Mouse (Mus musculus) urinary bladder, adult 18-20 months (tissue): ENCODE data around the gene Hnrnpa1.
"Not testable (repeated sequence)": the region's sequence is repeated elsewhere in the genome, so short reads cannot be mapped to it uniquely, and the experiment has no call there.

ENCODE experiments used
- DNase-seq, 2 experiments: peaks; one replicate each; pipeline ENCODE4 v3.0.0; 2022; ENCODE audit warnings: low spot score in 2 of 2, mixed read lengths in 2 of 2

Hnrnpa1 gene

DNA sequence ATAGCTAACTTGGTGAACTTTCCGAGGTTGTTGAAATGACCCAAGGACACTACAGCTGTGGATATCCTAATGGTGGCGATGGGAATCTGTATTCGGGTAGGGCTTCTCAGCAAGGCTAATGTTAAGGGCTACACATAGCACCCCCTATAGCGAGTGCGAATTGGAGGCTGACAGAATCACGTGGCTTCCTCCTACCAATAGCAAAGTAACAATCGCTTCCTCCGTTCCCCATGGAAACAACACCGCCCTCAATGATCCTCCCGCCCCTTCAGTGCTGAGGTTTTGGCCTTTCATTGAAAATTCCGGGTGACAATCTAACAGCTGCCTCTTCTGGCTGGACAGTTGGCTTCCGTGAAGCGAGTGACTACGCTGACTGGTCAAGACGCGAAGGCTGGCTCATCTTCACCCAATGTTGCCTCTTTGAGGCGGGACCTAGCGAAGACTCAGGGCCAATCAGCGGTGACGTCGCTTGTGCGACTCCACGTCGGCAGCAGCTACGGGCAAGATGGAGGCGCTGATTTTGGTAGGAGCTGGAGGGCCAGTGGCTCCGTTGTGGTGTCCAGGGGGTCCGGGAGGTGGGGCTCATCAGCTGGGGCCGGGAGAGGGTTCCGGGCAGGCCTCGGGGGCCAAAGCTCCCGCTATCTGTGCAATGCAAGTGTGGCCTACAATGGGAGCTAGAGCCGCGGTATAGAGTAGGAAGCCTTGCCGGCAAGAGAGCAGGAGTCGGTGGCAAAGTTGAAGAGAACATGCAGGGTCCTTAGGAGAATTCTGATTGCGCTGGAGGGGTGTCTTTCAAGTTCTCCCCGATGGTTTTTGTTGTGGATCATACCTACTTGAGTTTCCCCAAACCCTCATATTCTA is 32.4 kb downstream of the Hnrnpa1 start, which contains the start of gene Copz1:
Copz1 (plus strand) TSS at position 296 of the 861 bp plus-strand sequence.
- peak; percentile 83 to 96 for DNase-seq

DNA sequence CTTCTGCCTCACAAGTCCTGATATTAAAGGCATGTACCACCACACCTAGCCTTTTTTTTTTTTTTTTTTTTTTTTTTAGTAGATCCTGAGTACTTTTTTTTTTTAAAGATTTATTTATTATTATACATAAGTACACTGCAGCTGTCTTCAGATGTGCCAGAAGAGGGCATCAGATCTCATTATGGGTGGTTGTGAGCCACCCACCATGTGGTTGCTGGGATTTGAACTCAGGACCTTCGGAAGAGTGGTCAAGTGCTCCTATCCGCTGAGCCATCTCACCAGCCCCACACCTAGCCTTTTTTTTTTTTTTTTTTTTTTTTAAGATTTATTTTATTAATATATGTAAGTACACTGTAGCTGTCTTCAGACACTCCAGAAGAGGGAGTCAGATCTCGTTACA is 35.7 kb downstream of the Hnrnpa1 start:
- not testable (repeated sequence) for DNase-seq

DNA sequence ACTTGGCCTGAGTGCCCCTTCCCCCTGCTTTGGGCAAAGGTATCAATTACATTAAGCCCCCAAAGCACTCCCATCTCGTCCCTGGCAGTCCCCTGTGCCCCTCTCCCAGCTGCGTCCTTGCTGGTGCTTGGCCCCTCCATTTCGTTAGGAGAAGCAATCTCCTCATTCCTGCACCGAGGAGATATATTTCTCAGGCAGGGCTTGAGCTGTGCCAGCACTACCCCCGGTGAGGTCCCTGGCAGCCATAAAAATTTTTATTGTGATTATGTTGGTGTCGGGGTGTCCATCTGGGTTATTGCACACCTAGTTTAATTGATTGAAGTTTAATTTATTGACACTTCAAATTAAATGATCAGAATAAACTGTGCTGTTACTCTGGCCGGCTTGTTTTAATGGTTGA is 37.7 kb downstream of the Hnrnpa1 start:
- DNase-seq, result no peak

DNA sequence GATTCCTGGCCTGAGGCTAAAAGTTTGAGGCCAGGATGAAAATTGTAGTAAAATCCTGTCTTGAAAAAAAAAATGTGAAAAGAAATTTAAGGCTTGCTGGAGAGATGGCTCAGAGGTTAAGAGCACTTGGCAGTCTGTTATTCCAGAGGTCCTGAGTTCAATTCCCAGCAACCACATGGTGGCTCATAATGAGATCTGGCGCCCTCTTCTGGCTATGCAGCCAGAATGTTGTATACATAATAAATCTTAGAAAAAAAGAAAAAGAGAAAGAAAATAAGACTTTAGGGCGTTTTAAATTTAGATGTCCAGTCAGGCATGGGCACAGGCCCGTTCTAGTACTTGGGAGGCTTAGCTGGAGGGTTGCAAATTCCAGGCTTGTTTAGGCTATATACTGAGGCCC is 39.5 kb downstream of the Hnrnpa1 start:
- DNase-seq, result no peak

DNA sequence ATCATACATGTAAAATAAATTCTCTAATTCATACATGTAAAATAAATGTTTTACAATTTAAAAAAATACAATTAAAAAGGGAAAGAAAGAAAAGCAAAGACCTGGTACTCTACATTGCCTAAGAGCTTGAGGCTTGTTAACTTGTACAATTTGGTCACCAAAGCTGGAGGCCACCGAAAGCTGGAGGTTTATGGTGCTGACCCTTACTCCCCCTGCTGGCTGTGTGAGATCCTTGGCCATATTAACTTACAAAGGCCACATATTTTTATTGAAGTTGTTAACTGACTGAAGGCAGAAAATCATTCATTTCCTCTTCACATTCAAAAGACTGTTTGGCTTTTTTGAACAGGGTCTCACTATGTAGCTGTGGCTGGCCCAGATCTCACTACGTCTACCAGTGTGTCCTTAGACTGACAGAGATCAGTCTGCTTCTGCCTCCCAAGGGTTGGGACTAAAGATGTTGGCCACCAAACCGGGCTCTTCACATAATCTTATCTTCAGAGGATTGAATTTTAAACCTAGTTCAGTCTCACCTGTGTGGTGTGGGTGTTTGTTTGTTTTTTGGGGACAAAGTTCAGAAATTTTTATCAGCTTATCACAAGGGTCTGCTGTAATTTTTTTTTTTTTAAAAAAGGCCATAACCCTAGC is 40.7 kb downstream of the Hnrnpa1 start:
- no peak for DNase-seq

DNA sequence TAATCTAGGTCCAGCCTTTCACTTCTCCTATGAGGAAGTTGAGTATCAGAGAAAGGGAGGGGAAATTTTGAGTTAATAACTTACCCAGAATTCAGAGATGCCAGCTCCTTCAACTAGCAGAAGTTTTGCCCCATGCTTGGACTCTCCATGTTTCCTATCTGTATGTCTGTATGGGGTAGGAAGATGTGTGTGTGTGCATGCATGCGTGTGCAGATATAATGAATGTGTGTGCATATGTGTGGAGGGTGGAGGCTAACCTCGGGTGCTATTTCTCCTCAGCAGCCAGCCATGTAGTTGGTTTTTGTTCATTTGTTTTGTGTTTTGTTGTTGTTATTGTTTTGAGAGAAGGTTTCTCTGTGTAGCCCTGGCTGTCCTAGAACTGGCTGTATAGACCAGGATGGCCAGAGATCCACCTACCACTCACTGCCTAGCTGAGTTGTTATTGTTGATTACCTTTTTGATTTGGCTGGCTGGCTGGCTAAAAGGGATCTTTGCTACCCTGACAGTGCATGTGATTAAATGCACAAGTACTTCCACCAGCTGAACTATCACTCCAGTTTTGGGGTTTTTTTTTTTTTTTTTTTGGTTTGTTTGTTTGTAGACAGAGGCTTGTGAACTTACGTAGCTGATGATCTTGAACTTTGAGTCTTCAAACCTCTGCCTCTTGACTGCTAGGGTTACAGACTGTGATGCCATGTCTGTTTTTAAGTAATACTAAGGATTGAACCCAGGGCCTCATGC is 41.4 kb downstream of the Hnrnpa1 start:
- DNase-seq, result no peak

DNA sequence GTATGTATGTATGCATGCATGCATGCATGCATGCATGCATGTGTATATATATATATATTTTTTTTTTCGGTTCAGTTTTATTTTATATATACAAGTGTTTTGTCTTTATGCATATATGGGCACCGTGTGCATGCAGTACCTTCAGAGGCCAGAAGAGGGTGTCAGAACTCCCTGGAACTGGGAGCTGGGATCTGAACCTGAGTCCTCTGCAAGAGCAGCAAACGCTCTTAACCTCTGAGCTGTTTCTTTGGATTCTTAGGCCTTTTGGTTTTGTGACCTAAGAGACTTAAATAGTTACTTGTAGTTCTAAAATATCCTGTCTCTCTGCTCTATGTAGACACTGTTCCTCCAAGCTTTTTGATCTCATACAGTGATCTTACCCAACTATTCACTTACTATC is 43.8 kb downstream of the Hnrnpa1 start:
- no peak for DNase-seq

DNA sequence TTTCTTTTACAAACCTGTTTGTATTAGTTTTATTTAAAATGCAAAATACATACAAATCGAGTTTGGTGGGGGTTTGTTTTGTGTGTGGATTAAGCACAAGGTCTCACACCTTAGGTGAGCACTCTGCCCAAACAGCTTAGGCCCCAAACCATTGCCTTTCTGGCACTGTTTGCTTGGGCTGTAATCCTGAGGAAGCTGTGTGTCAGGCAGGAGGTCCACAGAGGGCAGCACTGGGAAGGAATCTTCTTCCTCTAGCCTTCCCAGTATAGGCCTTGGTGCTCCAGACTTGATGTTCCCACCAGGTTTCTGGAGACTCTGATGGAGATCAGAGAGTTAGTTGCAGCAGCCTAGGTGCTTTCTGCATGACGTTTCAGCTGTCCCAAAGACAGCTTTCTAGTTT is 44.4 kb downstream of the Hnrnpa1 start:
- DNase-seq, result no peak

DNA sequence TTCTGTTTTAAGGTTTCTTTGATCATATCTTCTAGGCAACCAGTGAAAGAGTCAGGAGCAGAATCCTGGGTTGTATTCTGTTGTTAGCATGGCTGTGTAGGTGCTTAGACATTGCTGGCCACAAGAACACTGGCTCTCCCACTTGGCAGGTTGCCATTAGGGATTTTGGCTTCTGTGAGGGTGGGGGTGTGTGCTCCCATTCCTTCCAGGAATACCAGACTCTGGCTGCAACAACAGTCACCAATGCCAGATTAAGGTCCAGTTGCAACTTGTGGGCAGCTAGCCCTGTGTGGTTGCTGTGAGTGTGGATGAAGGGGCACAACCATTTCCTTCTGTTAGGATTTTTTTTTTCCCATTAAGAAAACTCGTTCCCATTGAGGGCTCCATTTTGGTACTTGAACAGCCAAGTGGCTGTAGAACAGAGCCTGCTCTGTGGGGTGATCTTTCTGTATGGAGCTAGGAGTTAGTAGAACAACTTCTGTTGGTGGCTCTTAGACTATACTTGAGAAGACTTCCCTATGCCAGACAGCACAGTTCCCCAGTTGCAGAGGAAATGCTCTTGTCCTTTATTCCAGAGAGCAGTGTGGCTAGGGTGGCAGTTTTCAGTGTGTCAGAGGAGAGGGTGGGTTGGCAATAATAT is 45.7 kb downstream of the Hnrnpa1 start:
- no peak for DNase-seq

DNA sequence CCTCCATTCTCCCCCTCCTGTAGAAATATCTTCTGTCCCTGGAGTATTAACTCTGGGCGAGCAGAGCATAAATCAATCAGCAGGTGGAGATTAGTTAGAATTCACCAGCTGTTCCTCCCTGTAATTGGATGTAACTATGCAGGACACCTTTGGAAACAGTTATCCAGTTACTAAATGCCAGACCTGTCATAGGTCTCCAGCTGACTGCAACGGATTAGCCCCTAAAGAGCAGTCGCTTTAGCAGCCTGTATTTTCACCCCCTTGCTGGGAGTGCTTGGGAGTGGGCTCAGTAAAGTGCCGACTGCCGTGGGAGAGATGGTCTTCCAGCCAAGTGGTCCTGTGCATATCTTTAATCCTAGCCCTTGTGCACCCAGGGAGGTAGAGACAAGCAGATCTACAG is 49.4 kb downstream of the Hnrnpa1 start:
- no peak for DNase-seq

DNA sequence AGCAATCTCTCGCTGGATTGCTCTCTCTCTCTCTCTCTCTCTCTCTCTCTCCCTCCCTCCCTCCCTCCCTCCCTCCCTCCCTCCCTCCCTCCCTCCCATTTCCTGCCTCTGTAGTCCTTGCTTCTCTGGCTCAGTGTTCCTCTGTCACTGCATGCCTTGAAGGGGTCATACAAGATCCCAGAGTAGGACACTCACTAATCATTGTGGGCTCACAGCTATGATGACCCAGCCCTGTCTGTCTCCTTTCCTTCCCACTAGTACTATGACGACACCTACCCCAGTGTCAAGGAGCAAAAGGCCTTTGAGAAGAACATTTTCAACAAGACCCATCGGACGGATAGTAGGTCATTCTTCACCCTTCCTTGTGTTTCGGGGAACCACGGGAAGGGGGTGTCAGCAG is 50.2 kb downstream of the Hnrnpa1 start:
- DNase-seq, result no peak

DNA sequence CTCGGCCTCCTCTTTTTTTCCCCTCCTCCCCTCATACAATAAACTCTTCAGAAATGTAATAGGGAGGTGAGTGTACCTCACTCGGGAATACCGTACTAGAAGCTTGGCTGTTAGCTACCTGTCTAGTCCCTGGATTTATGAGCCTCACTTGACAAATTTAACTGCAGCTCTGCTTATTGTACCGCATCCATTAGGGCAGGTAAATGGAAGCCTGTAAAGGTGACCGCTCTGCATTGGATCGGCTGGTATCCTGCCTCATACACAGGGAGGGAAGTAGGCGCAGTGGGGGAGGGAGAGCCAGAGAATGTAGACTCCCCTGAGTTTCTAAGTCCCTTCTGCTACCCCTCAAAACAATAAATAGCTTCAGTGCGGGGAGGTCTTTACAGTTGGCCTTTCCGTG is 50.6 kb downstream of the Hnrnpa1 start:
- DNase-seq, result no peak

DNA sequence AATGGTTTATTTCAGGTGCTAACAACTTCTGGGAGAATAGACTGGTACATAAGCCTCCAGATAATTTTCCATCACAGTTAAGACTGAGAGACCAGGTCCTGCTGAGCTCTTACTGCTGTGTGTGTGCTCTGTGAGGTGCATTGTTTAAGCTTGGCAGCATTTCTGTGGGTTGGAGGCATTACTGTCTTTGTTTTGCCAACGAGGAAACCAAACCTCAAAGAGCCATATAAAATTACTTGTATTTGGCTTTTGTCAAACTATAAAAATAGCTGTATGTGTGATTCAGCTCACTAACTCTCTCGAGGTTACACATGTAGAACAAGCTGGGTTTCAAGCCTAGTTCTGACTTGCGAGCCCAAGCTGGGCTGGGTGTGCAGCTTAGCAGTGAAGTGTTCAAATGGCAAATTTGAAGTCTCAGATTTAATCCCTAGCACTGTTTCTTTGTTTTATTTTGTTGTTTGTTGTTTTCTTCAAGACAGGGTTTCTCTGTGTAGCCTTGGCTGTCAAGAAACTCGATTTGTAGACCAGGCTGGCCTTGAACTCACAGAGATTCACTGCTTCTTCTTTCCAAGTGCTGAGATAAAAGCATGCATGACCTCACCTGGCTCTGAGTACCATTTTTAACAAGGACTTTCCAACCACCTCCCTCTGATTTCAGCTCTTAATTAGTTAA is 52.6 kb downstream of the Hnrnpa1 start:
- DNase-seq, result no peak

DNA sequence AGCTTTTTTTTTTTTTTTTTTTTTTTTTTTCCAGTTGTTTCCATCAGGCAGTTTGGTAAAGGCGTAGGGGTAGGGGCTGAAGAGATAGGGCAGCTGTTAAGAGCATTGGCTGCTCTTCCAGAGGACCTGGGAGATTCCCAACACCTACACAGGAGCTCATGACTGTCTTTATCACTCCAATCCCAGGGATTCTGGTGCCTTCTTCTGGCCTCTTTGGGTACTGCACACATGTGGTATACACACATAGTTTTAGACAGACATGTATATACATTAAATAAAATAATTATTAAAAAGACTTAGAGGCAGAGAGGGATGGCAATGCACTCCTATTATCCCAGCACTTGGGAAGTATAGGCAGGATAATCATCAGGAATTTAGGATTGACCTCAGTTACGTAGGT is 53.1 kb downstream of the Hnrnpa1 start:
- no peak for DNase-seq

DNA sequence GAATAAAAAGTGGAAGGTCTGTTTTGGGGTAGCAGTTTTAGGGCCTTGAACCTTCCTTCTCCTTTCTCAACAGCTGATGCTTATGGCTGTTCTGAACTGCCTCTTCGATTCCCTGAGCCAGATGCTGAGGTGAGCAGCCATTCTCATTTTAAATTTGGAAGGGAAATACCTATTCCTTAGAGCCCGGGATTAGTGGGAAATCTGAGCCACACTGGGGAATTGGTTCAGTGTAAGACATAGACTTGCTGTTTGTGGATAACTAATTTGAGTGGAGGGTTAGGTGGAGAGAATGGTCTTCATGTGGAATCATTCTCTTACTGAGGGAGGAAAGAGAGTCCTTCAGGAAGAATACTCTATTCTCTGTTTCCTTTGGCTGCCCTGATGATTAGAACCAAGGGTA is 54.4 kb downstream of the Hnrnpa1 start:
- DNase-seq, result no peak

DNA sequence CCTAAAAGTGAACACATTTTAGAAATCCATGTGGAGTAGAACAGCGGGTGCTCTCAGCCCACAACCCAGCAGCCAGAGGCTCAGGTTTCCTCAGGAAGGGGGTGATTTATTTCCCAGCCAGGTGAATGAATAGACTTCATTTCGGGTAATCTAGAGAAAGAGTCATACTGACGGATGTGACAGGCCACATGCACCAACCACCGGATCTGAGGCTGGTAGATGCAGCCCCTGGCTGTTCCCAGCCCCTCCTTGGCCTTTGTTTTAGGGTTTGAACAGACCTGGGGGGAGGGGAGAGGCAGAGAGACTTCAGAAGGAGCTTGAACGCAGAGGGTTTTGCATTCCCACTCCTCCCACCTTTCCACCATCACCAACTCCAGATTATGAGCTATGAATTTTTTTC is 55.6 kb downstream of the Hnrnpa1 start:
- DNase-seq, result no peak
